Mouse (Mus musculus): Measurements from ENCODE around the gene Fcrla.
"Not testable (repeated sequence)": the region's sequence is repeated elsewhere in the genome, so short reads cannot be mapped to it uniquely, and the experiment has no call there.

Gene Fcrla

GRCm38 (mm10) chr1:170927378-170927777, at the start of gene Fcrla:
TSS of gene Fcrla (minus strand) at chr1:170927583.
- DNase-seq (ENCODE audit: low spot score in 2 of 2), result no peak

DNA sequence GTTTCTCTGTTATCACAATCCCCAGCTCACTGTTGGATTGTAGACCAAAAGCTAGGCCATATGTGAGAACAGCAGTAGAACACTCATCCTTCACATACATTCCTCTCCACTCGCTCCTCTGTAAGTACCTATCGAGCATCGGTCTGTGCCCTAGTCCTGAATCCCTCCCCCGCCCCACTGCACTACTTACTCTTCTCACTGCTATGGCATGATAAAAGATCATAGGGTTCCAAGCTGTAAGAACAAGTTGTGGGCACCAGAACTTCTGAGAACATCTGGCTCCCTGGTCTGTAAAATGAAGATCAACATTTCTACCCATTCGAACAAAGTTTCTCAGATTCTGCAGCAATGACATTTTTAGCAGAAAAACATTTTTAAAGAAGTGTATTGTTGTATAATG, 49.1 kb upstream of the Fcrla start, which contains the start of gene Fcgr2b:
Gene Fcgr2b (minus strand): TSS at position 101 of the 400 bp plus-strand sequence.
- no peak for DNase-seq (ENCODE audit: low spot score in 2 of 2)

GRCm38 (mm10) chr1:170975751-170976161, 48.4 kb upstream of the Fcrla start:
- no peak for DNase-seq (ENCODE audit: low spot score in 2 of 2)

GRCm38 (mm10) chr1:170975350-170975749, 48.0 kb upstream of the Fcrla start:
- not testable (repeated sequence) for DNase-seq (ENCODE audit: low spot score in 2 of 2)

DNA sequence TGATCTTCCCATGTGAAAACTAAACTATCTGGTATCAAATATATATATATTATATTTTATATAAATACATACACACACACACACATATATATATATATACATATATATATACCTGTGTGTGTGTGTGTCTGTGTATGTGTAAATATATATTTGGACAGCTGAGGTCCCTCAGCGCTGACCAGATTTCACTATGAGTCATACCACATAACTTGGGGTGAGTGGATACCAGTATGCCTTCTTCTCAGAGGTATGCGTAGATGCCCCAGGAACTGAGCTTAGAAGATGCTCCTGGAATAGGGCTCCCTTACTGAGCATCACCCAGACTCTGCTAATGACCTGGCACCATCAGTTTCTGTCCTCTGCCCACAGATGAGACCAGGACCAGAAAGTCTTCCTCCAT, 47.4 kb upstream of the Fcrla start:
- DNase-seq (ENCODE audit: low spot score in 2 of 2), result no peak

DNA sequence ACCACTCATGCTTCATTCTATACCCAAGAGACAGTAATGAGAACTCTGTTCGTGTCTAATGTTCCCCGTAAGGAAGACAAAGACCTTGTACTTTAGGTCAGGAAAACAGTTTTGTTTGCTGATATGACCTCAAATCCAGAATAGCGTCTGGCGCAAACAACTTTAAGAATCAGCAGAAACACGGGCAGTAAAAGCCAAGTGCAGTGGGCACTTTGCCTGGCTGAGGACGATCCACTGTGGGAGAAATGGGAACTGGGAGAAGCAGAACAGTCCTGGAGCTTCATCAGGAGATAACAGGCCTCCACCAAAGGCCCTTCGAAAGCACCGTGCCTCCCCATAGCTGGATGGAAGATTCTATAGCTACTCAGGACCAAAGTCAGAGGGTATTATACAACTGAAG, 46.8 kb upstream of the Fcrla start:
- no peak for DNase-seq (ENCODE audit: low spot score in 2 of 2)

GRCm38 (mm10) chr1:170972936-170973335, 45.6 kb upstream of the Fcrla start:
- no peak for DNase-seq (ENCODE audit: low spot score in 2 of 2)

DNA sequence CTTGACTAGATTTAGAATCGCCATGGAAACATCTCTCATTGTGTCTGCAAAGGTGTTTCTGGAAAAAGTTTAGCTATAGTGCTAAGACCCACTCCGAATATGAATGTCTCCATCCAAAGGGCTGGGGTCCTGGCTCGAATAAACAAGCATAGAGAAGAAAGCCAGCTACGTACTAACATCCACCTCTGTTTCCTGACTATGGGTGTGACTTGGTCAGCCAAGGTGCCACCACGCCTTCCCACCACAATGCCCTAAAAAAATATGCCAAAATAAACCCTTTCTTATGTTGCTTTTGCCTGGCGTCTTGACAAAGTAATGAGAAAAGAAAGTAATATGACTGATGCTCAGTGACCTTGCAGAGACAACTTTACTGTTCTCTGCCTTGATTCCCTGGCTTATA, 45.1 kb upstream of the Fcrla start:
- DNase-seq (ENCODE audit: low spot score in 2 of 2), result no peak

DNA sequence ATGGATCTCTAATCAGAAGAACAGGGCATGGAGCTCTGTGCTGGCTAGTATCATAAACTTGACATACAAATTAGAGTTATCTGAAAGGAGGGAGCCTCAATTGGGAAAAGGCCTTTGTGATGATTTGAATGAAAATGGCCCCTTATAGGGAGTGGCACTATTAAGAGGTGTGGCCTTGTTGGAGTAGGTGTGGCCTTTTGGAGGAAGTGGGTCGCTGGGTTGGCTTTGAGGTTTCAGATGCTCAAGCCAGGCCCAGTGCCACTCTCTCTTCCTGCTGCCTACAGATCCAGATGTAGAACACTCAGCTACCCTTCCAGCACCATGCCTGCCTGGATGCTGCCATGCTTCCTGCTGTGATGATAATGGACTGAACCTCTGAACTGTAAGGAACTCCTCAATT, 41.2 kb upstream of the Fcrla start:
- DNase-seq (ENCODE audit: low spot score in 2 of 2), result no peak

- DNase-seq (ENCODE audit: low spot score in 2 of 2), result peak in 1 of 2 experiments; percentile 12
Observed at GRCm38 (mm10) chr1:170967581-170967980, 40.2 kb upstream of the Fcrla start.

DNA sequence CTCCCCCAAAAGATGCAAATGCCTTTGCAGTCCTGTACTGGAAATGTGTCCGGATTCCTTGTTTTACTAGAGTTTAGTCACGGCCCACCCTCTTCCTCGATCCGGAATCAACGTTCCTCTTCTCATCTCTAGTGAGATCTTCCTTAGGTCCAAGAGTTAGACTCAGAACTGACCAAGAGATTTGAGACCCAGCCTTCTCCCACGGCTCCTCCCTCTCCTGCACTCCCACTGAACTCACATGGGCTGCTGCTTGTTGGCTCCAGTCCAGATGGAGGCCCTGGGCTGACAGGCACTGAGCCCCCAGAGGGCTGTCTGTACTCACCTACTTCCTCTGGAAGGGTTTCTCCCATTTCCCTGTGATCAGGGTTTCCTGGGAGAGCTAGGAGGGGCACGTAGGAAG, 35.7 kb upstream of the Fcrla start:
- DNase-seq (ENCODE audit: low spot score in 2 of 2), result no peak

DNA sequence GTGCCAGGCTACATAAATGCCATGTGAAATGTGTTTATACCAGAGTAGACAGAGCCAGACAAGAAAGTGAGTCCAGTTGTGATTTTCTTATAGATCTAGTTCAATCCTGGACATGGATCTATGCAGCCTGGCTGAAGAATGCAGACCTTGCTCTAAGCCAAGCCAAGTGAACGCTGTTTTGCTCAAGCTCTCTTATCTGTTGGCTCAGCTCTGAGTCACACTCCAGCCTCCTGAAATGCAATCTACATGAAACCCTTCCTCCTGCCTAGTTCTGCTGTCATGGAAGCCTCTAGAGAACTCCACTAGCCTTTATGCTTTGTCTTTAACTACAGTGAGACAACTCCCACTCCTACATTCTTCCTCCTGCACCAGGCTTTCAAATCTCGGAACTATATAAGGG, 34.9 kb upstream of the Fcrla start:
- peak in 1 of 2 experiments; percentile 9 for DNase-seq (ENCODE audit: low spot score in 2 of 2)

- DNase-seq (ENCODE audit: low spot score in 2 of 2), result no peak
Observed at GRCm38 (mm10) chr1:170961101-170961500, 33.7 kb upstream of the Fcrla start.

- DNase-seq (ENCODE audit: low spot score in 2 of 2), result no peak
Observed at GRCm38 (mm10) chr1:170959791-170960190, 32.4 kb upstream of the Fcrla start.

DNA sequence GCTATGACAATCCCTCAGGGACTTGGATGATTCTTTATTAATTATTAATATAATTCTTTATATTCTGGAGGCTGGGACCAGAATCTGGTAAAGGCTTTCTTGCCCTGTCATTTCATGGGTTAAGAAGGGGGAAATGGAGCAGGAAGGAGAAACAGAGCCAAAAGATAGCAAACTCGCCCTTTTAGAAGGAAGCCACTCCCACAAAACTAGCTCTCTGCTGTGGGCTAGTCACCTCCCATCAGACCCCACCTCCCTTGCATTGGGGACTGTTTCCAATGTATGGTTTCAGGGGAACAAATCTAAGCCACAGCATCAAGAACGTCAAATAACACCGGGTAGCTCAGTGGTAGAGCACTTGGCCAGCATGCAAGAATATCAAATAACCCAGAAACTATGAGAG, 30.8 kb upstream of the Fcrla start:
- DNase-seq (ENCODE audit: low spot score in 2 of 2), result no peak

DNA sequence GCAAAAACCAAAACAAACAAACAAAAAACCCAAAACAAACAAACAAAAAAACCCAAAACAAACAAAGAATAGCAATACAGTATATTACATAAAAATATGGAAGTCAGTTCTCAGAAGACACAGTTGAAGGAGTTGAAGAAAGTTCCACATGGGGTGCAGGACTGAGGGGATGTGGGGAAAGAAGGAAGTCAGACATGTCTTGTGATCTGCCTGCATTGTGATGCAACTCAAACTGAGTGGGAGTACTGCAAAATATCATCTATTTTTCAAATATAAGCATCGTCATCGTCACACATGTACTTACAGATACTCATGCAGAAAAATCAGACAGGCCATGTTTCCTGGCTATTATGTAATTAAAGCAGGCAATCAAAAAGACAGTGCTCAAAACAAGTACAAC, 25.8 kb upstream of the Fcrla start:
- no peak for DNase-seq (ENCODE audit: low spot score in 2 of 2)

DNA sequence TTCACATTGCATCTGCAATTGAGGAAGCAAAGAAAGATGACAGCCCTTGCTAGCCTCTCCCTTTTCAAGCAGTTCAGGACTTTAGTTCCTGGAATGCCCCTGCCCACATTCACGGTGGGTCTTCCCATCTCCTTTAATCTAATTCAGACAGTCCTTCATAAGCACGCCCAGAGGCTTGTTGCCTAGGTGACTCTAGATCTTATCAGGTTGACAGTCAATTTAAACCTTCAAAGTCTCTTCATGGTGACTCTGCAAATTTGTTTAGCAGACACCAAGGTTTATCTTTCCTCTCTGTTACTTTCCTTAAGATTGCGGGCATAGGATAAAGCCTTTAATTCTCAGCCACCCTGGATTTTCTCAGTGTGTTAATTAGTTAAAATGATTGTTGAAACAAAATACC, 23.4 kb upstream of the Fcrla start:
- no peak for DNase-seq (ENCODE audit: low spot score in 2 of 2)

- DNase-seq (ENCODE audit: low spot score in 2 of 2), result not testable (repeated sequence)
Observed at GRCm38 (mm10) chr1:170944908-170945307, 17.5 kb upstream of the Fcrla start.

DNA sequence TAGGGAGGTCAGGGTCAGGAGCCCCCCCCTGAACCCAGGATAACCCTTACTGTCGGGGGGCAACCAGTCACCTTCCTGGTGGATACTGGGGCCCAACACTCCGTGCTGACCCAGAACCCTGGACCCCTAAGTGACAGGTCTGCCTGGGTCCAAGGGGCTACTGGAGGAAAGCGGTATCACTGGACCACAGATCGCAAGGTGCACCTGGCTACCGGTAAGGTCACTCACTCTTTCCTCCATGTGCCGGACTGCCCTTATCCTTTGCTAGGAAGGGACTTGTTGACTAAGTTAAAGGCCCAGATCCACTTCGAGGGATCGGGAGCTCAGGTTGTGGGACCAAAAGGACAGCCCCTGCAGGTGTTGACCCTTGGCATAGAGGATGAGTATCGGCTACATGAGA, 16.8 kb upstream of the Fcrla start:
- DNase-seq (ENCODE audit: low spot score in 2 of 2), result not testable (repeated sequence)

DNA sequence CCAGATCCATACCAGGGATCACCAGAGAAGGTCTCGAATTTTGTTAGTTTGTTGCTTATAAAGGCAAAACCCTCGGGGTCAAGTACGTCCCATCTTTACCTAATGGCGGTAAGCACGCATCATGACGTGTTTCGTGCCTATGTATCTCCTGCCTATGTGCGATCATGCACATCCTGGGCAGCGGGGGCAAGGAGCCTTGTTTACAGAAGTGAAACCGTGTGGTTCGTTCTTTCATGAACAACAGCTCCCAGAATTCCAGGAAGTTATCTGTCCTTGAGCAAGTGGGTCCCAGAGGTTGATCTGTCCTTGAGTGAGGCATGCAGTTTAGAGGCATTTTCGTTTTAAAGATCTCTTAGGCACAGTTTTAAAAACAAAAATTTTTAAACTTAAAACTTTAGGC, 11.9 kb upstream of the Fcrla start:
- peak in 1 of 2 experiments; percentile 2 for DNase-seq (ENCODE audit: low spot score in 2 of 2)

DNA sequence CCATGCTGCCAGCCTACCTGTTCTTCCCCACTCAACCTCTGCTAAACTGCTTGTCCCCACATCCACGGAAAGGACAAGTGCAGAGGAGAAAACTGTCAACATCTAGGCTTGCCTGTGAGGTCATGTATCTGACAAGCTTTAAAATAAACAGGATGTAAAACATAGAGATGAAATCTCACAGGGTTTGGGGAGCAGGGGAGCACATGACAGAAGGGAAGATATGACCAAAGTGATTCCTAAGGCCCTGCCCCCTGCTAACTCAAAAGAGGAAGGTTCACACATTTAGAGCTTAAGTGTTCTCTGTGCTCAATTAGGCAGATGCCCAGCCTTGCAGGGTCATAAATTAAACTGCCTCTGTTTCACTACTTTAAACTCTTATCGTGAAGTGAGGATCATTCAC, 7.0 kb upstream of the Fcrla start:
- DNase-seq (ENCODE audit: low spot score in 2 of 2), result no peak

GRCm38 (mm10) chr1:170933940-170934339, 6.6 kb upstream of the Fcrla start:
- DNase-seq (ENCODE audit: low spot score in 2 of 2), result no peak

GRCm38 (mm10) chr1:170933386-170933920, 6.1 kb upstream of the Fcrla start:
- DNase-seq (ENCODE audit: low spot score in 2 of 2), result no peak

DNA sequence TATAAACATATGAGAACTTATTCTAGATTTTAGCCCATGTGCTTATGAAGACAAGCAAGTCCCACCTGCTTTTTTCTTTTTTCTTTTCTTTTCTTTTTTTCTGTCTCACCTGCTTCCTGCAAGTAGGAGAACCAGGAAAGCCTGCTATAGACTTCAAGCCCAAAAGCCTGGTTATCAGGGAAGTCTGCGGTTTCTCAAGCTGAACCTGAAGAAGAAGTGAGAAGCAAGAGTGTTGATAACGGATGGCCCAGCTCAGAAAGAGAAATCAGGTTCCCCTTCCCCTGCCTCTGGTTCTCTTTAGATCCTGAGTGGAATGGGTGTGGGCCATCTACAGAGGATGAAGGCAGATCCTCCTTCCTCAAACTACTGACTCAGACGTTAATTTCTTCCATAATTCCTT, 4.7 kb upstream of the Fcrla start:
- DNase-seq (ENCODE audit: low spot score in 2 of 2), result no peak

All from urinary bladder, postnatal 36 days (tissue).